Mouse (Mus musculus): ENCODE data around the gene B3gnt9.
"Not testable (repeated sequence)": the region's sequence is repeated elsewhere in the genome, so short reads cannot be mapped to it uniquely, and the experiment has no call there.

B3gnt9 gene

DNA sequence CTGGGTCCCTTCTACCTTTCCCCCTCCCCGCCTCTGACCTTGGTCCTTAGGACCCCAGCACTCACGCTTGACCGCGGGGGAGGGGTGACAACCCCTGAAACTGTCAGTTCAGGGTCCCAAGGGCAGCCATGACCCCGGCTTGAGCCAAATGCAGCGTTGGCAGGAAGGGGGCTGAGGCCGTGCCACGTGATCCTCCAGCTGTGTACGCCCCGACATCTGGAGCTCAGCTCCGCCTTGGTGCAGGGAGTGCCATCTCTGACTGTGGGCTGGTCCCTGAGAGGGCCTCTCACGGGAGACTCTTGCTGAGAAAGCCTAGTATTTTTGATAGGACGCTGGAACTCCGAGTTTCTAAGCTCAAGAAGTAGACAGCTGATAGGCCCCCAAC is at the start of gene B3gnt9:
Gene B3gnt9, minus strand, starts transcription at position 188 of the 385 bp plus-strand sequence.
- DNase-seq (ENCODE audit: low spot score) = peak; percentile 59

DNA sequence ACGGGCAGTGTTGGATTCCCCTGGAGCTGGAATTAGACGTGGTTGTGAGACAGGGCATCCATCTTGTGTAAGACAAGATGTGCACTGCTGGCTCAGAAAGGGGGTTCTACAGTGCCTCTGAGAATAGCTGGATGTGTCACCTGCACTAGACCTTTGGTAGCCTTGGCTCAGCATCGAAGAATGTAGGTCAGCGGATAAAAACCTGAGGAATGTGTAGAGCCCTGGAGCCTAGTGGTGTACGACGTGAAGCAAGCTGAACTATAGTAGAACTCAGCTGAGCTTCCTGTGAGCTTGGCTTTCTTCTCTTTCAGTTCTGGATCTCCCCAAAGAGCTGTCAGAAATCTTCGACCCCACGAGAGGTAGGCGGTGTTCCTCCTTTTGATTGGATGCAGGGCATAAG is 48.9 kb upstream of the B3gnt9 start:
- no peak for DNase-seq (ENCODE audit: low spot score)

DNA sequence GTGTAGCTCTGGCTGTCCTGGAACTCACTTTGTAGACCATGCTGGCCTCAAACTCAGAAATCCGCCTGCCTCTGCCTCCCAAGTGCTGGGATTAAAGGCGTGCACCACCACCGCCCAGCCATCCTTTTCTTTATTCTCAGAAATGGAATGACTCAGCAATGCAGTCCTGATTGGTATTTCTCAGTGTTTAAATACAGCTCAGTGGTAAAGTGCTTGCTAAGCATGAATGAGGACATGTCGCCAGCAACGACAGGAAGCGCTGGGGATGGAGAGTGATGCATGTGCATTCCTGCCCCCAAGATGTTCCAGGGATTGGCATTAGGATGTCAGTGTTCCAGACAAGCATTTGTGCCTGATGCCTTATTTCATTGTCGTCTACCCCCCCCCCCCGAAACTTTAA is 48.4 kb upstream of the B3gnt9 start:
- no peak for DNase-seq (ENCODE audit: low spot score)

GRCm38 (mm10) chr8:105299962-105300361 is 45.0 kb upstream of the B3gnt9 start:
- no peak for DNase-seq (ENCODE audit: low spot score)

DNA sequence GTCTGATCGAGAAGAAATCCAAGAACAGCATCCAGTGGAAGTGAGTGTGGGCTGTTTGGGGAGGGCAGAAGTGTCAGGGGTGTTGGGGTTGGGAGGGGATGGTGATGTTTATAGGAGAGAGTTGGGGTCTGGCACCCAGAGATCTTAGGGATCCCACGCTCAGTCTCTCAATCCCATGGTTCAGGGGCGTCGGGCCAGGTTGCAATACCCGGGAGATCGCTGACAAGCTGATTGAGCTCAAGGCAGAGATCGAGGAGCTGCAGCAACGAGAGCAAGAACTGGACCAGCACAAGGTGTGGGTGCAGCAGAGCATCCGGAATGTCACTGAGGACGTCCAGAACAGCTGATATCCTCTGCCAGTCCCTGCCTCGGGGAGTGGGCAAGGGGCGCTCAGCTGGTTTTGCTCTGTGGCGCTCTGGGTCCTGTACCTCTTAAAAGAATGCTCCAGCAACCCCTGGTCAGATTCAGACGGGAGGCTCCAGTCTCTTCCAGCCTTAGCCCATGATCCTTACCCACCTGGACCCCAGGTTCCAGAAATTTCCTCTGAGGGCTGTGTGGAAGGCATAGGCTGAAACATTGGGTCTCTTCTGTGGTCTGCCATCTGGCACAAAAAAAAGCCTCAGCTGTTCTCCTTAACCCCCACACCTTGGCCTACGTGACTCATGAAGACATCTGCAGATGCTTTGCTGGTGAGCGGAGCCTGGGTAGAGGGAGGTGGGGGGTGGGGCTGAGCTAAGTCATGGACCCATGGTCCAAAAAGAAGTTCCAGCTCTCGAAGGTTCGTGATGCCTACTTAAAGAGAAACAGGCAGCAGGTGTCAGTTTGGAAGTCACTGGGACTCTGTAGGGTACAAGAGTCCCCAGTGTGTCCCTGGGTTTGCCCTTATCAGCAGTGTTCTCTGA is 43.6 kb upstream of the B3gnt9 start:
- DNase-seq (ENCODE audit: low spot score) = no peak

DNA sequence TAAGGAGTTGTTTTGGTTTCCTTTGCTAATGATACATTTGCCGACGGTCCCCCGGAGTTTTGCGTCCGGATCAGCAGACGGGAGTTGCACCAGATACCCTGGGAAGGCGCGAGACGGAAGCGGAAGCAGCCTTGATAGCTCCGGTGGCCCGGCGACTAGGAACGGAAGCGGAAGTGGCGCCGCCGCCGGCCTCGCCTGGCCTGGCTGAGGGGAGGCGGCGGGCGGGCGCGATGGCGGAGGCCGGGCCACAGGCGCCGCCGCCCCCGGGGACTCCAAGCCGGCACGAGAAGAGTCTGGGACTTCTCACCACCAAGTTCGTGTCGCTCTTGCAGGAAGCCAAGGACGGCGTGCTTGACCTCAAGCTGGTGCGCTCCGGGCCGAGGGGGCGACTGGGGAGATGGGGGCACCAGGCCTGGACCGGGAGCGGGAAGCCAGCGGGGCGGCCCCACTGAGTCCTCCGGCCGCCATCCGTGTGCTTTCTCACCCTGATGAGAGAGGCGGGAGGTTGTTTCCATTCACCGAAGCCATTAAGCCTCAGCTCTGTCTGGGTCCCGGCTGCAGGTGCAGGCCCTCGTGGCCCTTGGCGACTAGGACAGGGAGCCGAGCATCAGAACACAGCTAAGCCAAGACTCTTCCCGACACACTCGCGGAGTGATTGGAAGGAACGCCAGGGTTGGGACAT is 42.7 kb upstream of the B3gnt9 start, which contains the start of gene E2f4:
Gene E2f4, plus strand, starts transcription at position 153 of the 682 bp plus-strand sequence.
- DNase-seq (ENCODE audit: low spot score) = peak; percentile 96

DNA sequence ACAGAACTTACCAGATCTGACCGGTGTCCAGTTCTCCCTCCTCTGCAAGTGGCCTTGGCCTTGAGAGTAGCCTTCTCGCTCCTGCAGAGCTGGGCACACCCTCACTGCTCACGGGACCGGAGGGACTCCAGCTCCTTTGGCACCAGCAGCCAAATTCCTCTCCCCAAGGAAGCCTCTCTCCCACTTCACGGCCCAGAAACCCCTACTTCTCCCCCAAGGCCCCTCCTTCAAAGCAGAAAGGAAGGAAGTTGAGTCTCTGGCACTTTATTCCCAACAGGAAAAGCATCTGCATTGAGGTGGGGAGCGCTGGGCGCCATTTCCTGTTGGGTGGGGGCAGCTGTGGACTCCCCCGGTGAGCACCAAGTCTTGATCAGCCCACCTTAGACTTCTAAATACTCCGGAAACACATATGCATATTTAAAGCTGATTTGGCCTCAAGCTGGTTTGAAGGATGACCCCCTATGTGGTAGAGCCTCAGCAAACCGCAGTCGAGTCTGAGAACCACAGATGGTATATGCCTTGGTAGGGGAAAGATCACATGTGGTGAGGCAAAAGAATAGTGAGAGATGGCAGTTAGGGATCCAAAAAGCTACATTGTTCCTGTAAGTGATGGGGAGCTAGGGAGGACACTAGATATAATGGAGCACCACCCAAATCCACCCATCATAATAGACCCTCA is 41.1 kb upstream of the B3gnt9 start, which contains the start of gene Exoc3l:
Gene Exoc3l, minus strand, starts transcription at position 207 of the 679 bp plus-strand sequence.
- no peak for DNase-seq (ENCODE audit: low spot score)

GRCm38 (mm10) chr8:105295256-105295655 is 40.3 kb upstream of the B3gnt9 start:
- DNase-seq (ENCODE audit: low spot score) = no peak

- no peak for DNase-seq (ENCODE audit: low spot score)
These were observed 39.8 kb upstream of the B3gnt9 start for GRCm38 (mm10) chr8:105294776-105295175.

DNA sequence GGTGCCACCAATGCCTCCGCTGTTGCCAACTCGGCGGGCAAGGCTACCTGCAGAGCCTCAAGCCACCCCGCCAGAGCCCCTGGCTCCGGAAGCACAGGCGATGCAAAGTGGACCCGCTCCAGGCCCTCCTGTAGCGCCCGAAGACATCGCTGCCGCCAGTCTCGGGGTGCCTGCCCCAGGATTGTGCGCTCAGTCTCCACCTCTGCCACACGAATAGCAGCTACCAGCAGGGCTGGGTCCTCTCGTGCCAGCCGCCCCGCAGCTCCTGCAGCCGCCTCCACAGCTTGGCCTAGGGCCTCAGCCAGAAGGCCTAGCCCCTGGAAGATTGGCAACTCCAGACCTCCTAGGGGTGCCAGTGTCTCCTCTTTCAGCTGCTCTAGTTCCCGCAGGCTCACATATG is 38.5 kb upstream of the B3gnt9 start:
- no peak for DNase-seq (ENCODE audit: low spot score)

DNA sequence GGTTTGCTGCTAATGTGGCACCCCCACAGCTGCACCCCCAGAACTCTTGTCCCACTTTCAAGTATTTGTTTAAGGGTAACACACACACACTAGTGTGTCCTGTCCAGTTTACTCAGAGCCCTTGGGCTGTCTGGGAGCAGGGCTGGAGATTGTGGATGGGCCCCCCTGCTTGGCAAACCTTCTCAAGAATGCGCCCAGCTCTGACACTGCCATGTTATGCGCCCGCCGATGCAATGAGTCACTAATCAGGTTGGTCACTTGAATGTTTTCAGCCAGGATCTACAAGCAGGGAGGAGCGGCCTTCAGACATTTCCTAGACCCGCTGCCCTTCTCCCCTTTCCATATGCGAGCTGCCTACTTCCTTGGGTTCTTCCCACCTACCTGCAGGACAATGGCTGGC is 37.5 kb upstream of the B3gnt9 start:
- no peak for DNase-seq (ENCODE audit: low spot score)

DNA sequence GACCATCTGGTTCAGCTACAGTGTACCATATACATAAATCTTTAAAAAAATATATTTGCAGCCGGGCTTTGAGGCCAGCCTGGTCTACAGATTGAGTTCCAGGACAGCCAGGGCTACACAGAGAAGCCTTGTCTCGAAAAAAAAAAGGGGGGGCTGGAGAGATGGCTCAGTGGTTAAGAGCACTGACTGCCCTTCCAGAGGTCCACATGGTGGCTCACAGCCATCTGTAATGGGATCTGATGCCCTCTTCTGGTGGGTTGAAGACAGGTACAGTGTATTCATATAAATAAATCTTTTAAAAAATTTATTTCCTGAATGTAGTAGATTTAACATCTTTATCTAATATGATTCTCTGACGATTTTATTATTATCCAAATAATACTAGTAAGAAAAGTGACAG is 36.8 kb upstream of the B3gnt9 start:
- not testable (repeated sequence) for DNase-seq (ENCODE audit: low spot score)

DNA sequence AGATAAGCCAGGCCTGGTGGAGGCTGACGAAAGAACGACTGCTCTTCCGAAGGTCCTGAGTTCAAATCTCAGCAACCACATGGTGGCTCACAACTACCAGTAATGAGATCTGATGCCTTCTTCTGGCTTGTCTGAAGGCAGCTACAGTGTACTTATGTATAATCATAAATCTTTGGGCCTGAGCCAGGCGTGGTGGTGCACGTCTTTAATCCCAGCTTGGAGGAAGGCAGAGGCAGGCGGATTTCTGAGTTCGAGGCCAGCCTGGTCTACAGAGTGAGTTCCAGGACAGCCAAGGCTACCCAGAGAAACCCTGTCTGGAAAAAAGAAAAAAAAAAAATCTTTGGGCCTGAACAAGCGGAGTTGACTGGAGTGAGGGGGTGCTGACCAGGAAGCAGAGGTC is 36.4 kb upstream of the B3gnt9 start:
- not testable (repeated sequence) for DNase-seq (ENCODE audit: low spot score)

DNA sequence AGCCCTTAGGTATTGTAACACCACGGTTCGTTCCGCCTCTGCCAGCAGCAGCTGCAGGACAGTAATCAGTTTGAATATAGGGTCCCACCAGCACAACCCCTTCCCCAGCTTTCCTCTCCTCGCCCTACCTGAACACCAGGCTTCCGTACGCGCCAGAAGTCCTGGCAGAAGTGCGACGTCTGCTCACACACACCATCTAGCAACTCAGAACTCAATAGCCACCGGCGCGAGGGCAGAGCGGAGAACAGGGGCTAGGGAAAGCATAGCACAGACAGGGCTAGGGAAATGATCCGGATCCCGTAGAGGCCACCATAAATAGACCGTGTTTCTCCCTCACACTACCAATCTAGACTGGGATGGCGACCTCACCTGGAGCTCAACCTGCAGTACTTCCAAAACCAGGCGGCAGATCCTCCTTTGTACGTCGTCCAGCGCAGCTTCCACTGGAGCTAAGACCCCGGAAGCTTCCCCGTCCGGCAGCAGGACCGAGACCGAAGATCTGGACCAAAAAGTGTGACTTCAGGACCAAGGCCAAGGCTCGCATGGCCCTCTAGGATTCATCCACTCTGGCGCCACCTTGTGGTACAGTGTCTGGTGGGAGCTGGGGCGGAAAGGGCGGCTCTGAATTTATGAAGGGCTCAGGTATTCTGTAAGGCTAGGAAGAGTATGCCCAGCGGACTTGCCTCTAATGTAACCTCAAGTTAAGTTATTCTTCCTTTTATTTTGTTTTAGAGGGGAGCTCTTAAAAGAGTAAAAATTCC is 35.8 kb upstream of the B3gnt9 start:
- peak; percentile 96 for DNase-seq (ENCODE audit: low spot score)

DNA sequence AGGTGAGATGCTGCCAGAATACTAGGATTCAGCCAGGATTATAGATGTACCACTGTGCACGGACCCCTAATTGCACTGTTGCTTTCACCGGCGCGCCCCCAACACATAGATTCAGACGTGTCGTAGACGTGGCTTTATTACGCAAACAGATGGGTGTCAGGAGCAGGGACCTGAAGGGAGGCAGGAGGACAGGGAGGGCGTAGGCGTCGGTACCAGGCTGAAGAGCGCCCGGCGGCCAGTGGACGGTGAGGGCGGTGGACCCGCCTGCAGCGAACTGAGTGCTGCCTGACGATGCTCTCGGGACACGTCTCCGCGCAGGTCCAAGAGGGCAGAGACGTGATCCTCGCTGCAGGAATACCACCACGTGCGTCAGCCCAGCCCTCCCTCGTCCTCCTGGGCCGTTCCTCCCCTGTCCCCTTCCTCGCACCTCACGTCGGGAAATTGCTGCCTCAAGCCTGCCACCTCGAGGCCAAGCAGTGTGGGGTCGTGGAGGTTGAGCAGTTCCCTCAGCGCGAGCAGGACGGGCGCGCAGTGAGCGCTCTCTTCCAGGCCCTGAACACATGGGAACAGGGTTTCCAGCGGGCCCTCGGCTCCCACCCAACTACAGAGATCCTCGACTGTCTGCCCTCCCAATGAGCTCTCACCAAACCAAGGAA is 35.0 kb upstream of the B3gnt9 start, which contains the start of gene 4931428F04Rik:
Gene 4931428F04Rik, minus strand, starts transcription at position 60 of the 656 bp plus-strand sequence.
- peak; percentile 73 for DNase-seq (ENCODE audit: low spot score)

DNA sequence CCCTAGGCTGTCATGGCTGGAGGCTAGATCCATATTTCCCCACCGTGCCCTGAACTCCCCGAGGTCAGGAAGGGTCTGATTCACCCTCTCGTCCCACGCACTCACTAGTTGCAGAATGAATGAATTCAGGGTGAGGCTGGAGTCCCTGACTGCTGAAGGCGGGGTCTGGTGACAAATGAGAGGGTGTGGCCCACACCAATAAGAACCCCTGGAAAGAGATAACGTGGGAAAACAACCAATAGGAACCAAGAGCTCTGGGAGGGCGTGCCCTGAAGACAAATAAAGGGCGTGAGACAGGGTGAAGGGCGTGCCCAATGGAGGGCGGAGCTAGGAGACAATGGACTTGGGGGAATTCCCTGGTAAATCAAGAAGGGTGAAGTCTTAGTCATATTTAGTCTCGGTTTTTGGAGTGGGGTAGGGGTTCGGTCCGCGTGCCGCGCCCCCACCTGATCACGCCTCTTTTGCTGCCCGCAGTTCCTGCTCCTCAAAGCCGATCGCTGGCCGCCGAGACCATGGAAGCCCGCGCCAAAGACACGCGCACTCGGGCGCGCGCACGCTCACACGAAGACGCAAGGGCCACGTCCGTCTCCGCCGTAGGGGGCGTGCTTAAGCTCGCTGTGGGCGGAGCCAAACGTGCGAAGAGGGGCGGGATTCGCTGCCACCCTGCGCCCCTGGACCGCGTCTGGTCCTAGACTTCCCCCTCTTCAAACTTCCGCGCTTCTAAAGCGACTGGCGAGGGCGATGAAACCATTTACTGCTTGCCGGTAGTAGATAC is 34.2 kb upstream of the B3gnt9 start:
- DNase-seq (ENCODE audit: low spot score) = peak; percentile 97

GRCm38 (mm10) chr8:105288231-105288630 is 33.3 kb upstream of the B3gnt9 start:
- no peak for DNase-seq (ENCODE audit: low spot score)

DNA sequence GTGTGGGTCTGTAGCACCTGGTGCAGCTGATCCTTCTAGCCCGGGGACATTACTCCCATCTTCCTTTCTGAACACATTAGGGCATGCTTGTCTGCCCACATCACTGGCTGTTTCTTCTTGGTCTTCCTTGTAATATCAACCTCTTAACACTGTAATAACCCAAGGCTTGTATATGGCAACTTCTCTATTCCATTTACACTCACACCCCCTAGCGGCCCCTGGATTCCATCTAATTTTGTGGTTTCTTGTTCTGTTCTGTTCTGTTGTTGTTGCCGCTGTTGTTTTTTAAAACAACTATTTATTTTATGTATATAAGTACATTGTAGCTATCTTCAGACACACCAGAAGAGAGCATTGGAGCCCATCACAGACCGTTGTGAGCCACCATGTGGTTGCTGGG is 32.0 kb upstream of the B3gnt9 start:
- no peak for DNase-seq (ENCODE audit: low spot score)

DNA sequence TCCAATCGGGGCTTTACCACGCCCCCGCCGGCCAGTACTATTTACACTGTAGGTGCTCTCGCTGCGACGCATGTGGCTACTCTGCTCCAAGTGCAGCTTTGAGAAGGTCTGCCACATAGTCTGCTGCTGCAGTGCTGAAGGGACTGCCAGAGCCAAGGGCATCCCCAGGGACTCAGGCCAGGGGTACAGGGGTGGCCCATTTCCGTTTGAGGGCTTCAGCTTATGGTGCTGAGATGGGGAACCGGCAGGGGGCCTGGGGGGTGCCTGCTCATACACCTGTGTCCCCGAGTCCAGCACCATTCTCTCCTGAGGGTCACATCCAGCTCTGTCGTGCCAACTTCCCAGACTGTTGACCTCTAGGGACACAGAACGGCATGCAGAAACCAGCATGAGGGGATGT is 30.6 kb upstream of the B3gnt9 start:
- no peak for DNase-seq (ENCODE audit: low spot score)

DNA sequence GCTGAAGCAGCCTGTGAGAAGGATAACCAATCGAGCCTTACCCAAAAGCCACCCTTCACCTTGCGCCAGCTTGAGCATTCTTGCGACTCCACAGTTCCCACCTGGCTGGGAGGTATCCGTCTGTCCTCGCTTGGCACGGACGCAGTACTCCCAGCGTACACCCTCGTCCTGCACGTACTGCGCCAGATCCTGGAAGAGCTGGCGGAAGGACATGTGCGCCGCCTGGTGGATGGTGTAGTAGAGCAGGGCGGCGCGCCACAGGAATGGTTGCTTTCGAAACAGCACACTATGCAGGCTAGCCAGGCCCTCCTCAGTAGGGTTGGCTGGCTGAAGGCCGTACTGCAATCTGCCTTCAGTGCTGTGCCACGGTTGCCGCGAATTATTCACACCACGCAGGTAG is 28.1 kb upstream of the B3gnt9 start:
- DNase-seq (ENCODE audit: low spot score) = peak; percentile 71

All from embryo, embryonic 10.5 days (tissue).